Mouse (Mus musculus) kidney, postnatal 10 days (tissue): ENCODE results near the gene Pip5kl1.

ENCODE experiments used
- DNase-seq: peaks from one replicate; pipeline ENCODE4 v3.0.0; 2021; ENCODE audit warnings: mixed read lengths

Pip5kl1 gene

GRCm38 (mm10) chr2:32585149-32585714 is 10.6 kb downstream of the Pip5kl1 start:
- DNase-seq = no peak

- DNase-seq = peak; percentile 96
Observed at GRCm38 (mm10) chr2:32586871-32587351, 12.3 kb downstream of the Pip5kl1 start, which contains the start of gene St6galnac4. TSS of gene St6galnac4 (plus strand) at chr2:32587095.

GRCm38 (mm10) chr2:32587731-32588321 is 13.2 kb downstream of the Pip5kl1 start:
- DNase-seq = peak; percentile 43

GRCm38 (mm10) chr2:32589213-32589795 is 14.7 kb downstream of the Pip5kl1 start:
- DNase-seq = peak; percentile 70

GRCm38 (mm10) chr2:32590224-32590623 is 15.6 kb downstream of the Pip5kl1 start:
- no peak for DNase-seq

GRCm38 (mm10) chr2:32591249-32591648 is 16.7 kb downstream of the Pip5kl1 start:
- no peak for DNase-seq

- DNase-seq = no peak
Observed at GRCm38 (mm10) chr2:32596725-32597124, 22.1 kb downstream of the Pip5kl1 start.

- DNase-seq = no peak
Observed at GRCm38 (mm10) chr2:32597248-32597647, 22.7 kb downstream of the Pip5kl1 start.

GRCm38 (mm10) chr2:32597699-32598098 is 23.1 kb downstream of the Pip5kl1 start:
- no peak for DNase-seq

GRCm38 (mm10) chr2:32598506-32598905 is 23.9 kb downstream of the Pip5kl1 start:
- peak; percentile 79 for DNase-seq

GRCm38 (mm10) chr2:32599409-32599808 is 24.8 kb downstream of the Pip5kl1 start, which contains the start of gene St6galnac6:
TSS of gene St6galnac6 (plus strand) at chr2:32599709.
- no peak for DNase-seq

GRCm38 (mm10) chr2:32601417-32602065 is 26.9 kb downstream of the Pip5kl1 start:
- DNase-seq = peak; percentile 64

- peak; percentile 95 for DNase-seq
Observed at GRCm38 (mm10) chr2:32602600-32603054, 28.0 kb downstream of the Pip5kl1 start.

GRCm38 (mm10) chr2:32604631-32605030 is 30.0 kb downstream of the Pip5kl1 start:
- DNase-seq = no peak

- peak; percentile 92 for DNase-seq
Observed at GRCm38 (mm10) chr2:32606161-32607142, 31.9 kb downstream of the Pip5kl1 start.

- peak; percentile 65 for DNase-seq
Observed at GRCm38 (mm10) chr2:32607262-32607947, 32.8 kb downstream of the Pip5kl1 start.

GRCm38 (mm10) chr2:32608141-32608777 is 33.7 kb downstream of the Pip5kl1 start:
- DNase-seq = peak; percentile 76

GRCm38 (mm10) chr2:32608778-32609435 is 34.3 kb downstream of the Pip5kl1 start:
- DNase-seq = no peak

GRCm38 (mm10) chr2:32610610-32611229 is 36.1 kb downstream of the Pip5kl1 start:
- peak; percentile 69 for DNase-seq

GRCm38 (mm10) chr2:32612274-32612673 is 37.7 kb downstream of the Pip5kl1 start:
- DNase-seq = no peak
